Mouse (Mus musculus) adrenal gland, adult 2 months (tissue): ENCODE results near the gene Srp72. TPM values are rescaled to one million over a fixed set of nuclear protein-coding genes. Genes with fewer than 3 reads are reported as not detected.

ENCODE experiments used
- polyA plus RNA-seq: library from polyadenylated mRNA; depleted of rRNA; stranded (reverse); fragments of >200 nt; gene quantifications from 2 replicates; pipeline ENCODE4 v1.2.3, GENCODE M21; 2012; rRNA removed
- total RNA-seq, 2 experiments: library from RNA; stranded (reverse); gene quantifications; 2 replicates each; pipeline ENCODE4 v1.2.3; 2021

Gene Srp72
- total and polyA plus RNA-seq, 3 experiments, result 10.0 to 145 (median 139) TPM

Other genes starting within 250 kb of the Srp72 start
- gene Aasdh, start 69.2 kb upstream of the Srp72 start, total RNA-seq, result 10 to 100 TPM; 15.4 to 16.2 TPM
- gene Aasdh, start 69.2 kb upstream of the Srp72 start, polyA plus RNA-seq, result 4.6 and 6.1 TPM in 2 replicates
- 100 to 1,000 TPM; 173 to 196 TPM for gene Paics, start 23.4 kb upstream of the Srp72 start, total RNA-seq
- 37.4 and 72.8 TPM in 2 replicates for gene Paics, start 23.4 kb upstream of the Srp72 start, polyA plus RNA-seq
- gene Ppat, start 23.1 kb upstream of the Srp72 start, total RNA-seq, result 10 to 100 TPM; 13.8 to 18.4 TPM
- gene Ppat, start 23.1 kb upstream of the Srp72 start, polyA plus RNA-seq, result 2.2 TPM in 2 replicates
- not detected for gene Arl9, start 29.4 kb downstream of the Srp72 start, total RNA-seq
- not detected in 2 replicates for gene Arl9, start 29.4 kb downstream of the Srp72 start, polyA plus RNA-seq
- not detected for gene Thegl, start 41.3 kb downstream of the Srp72 start, total RNA-seq
- gene Thegl, start 41.3 kb downstream of the Srp72 start, polyA plus RNA-seq, result not detected in 2 replicates
- gene Hopx, start 140.4 kb downstream of the Srp72 start, total RNA-seq, result 1 to 10 TPM; 1.8 to 3.4 TPM
- gene Hopx, start 140.4 kb downstream of the Srp72 start, polyA plus RNA-seq, result 4.0 and 8.8 TPM in 2 replicates
- under 1 TPM in 1 of 2 experiments, not detected in 1; 0.52 TPM for gene Spink2, start 236.8 kb downstream of the Srp72 start, total RNA-seq
- gene Spink2, start 236.8 kb downstream of the Srp72 start, polyA plus RNA-seq, result 0.20 TPM in 1 of 2 replicates, not detected in the other